9 mouse cellular contexts compared by ENCODE assay signal in genomic region chr11:84943948-84944347, GRCm38 (mm10). TPM values are rescaled to one million over a fixed set of nuclear protein-coding genes. Genes with fewer than 3 reads are reported as not detected.
DNase-seq lines count a peak whose midpoint lies in the region; ATAC-seq lines count a peak whose summit lies in the region.
"Had no signal": no experiment of that assay in that cellular context is flagged by ENCODE, and none has a peak within 500 bp of the region (broad histone marks: within the 10 kb centered on the region; RNA-seq: fewer than 3 reads in every experiment).

No protein-coding gene starts in this region.

- H3K27me3 ChIP-seq in limb, embryonic 10.5 days (ENCODE audit: low read depth, poor library complexity, severe bottlenecking) = peaks cover 31% of the 10 kb centered on the region
- H3K27me3 ChIP-seq in midbrain, embryonic 12.5 days = peaks cover 20% of the 10 kb centered on the region

- peak overlapping the region; percentile 28; the same call in 1 of the 2 replicates for H3K9ac ChIP-seq in midbrain, embryonic 12.5 days (replicated peaks)

- peak; percentile 23 for DNase-seq in CD4-positive, CD25-positive, alpha-beta regulatory T cell, adult 2 months (ENCODE audit: low read depth, low spot score)
- DNase-seq in embryo, embryonic 11 days = peak; percentile 88
- DNase-seq in heart, postnatal 4 days = peak; percentile 82
- DNase-seq in limb, embryonic 10.5 days (ENCODE audit: low spot score) = peak; percentile 84
- DNase-seq in testis, postnatal 14 days (ENCODE audit: low spot score) = peak; percentile 75
- no peak for DNase-seq in frontal cortex, adult 2 months (ENCODE audit: extremely low spot score in 1 of 2, low spot score in 1 of 2)

- H3K9me3 ChIP-seq in limb, embryonic 10.5 days (replicated peaks) = no peaks in the 10 kb centered on the region
- H3K9me3 ChIP-seq in midbrain, embryonic 12.5 days = no peaks in the 10 kb centered on the region

- WGBS in limb, embryonic 10.5 days = under 1% methylated on average over 15 of the region's 15 CpGs
- under 1% methylated on average over 15 of the region's 15 CpGs for whole genome bisulfite sequencing in midbrain, embryonic 12.5 days

- peak overlapping the region; percentile 47 for H3K4me2 ChIP-seq in midbrain, embryonic 12.5 days (replicated peaks)

- 0 out of 2 replicates have a peak overlapping the region, but pooled peaks have one; percentile 10 for H3K4me3 ChIP-seq in limb, embryonic 10.5 days
- peak overlapping the region; percentile 21 for H3K4me3 ChIP-seq in midbrain, embryonic 12.5 days

- no peak for ATAC-seq in CD4-positive, CD25-positive, alpha-beta regulatory T cell, adult 4 months
- ATAC-seq in midbrain, embryonic 12.5 days (ENCODE audit: low FRiP score, low read depth) = no peak

- no peaks in the 10 kb centered on the region for H3K36me3 ChIP-seq in limb, embryonic 10.5 days
- H3K36me3 ChIP-seq in midbrain, embryonic 12.5 days = no peaks in the 10 kb centered on the region

- no peak overlapping the region for H3K27ac ChIP-seq in limb, embryonic 10.5 days
- no peak overlapping the region for H3K27ac ChIP-seq in midbrain, embryonic 12.5 days (replicated peaks)
- H3K27ac ChIP-seq: macrophage had no signal

- peaks cover 23% of the 10 kb centered on the region for H3K4me1 ChIP-seq in limb, embryonic 10.5 days
- H3K4me1 ChIP-seq in midbrain, embryonic 12.5 days = peaks cover 26% of the 10 kb centered on the region

RNA-seq across cellular contexts. Expression of gene Car4, which starts 13.6 kb away (rescaled TPM):
- polyA plus RNA-seq in CD4-positive, CD25-positive, alpha-beta regulatory T cell, adult 4 months (2017; shearing (Covaris generic)) = not detected
- 10 to 100 TPM; 21.1 to 21.5 TPM for total RNA-seq in heart, postnatal 4 days (2021)
- polyA plus RNA-seq in limb, embryonic 10.5 days (2016; fragmentation: Nextera tagmentation; extraction: Ambion mirVana) = 0.20 and 0.97 TPM in 2 replicates
- polyA plus RNA-seq in midbrain, embryonic 12.5 days (2016; fragmentation: Nextera tagmentation; extraction: Ambion mirVana) = 4.5 and 4.7 TPM in 2 replicates
- polyA plus RNA-seq in frontal cortex, adult 2 months (2012; rRNA removed) = 63.0 and 71.7 TPM in 2 replicates
- polyA plus RNA-seq: macrophage had no signal

RNA-seq across cellular contexts. Expression of gene Znhit3, which starts 27.8 kb away (rescaled TPM):
- 10 to 100 TPM; 29.9 to 38.1 TPM for polyA plus RNA-seq in CD4-positive, CD25-positive, alpha-beta regulatory T cell, adult 4 months (2017; shearing (Covaris generic))
- total RNA-seq in heart, postnatal 4 days (2021) = 10 to 100 TPM; 13.4 to 13.7 TPM
- polyA plus RNA-seq in limb, embryonic 10.5 days (2016; fragmentation: Nextera tagmentation; extraction: Ambion mirVana) = 91.5 and 103 TPM in 2 replicates
- 58.1 and 62.4 TPM in 2 replicates for polyA plus RNA-seq in midbrain, embryonic 12.5 days (2016; fragmentation: Nextera tagmentation; extraction: Ambion mirVana)
- polyA plus RNA-seq in frontal cortex, adult 2 months (2012; rRNA removed) = 37.8 and 47.5 TPM in 2 replicates

Comparison
In these comparisons a context has a peak if more than half of its experiments do, and no peak if none do; other contexts are left out.
1. DNase-seq: peak in CD4-positive, CD25-positive, alpha-beta regulatory T cell, adult 2 months (single experiment), embryo, embryonic 11 days (single experiment), heart, postnatal 4 days (single experiment), limb, embryonic 10.5 days (single experiment) and testis, postnatal 14 days (single experiment); none in frontal cortex, adult 2 months (0 of 2).
2. RNA of gene Car4, which starts 13.6 kb away (polyA plus RNA-seq): 63.0 to 71.7 TPM in frontal cortex, adult 2 months; 4.5 to 4.7 TPM in midbrain, embryonic 12.5 days, 0.20 to 0.97 TPM in limb, embryonic 10.5 days and not detected in CD4-positive, CD25-positive, alpha-beta regulatory T cell, adult 4 months; every median in the first group is over 10 times any median in the second.